Comparison of ENCODE assay signal across 10 mouse cellular contexts in the genomic region with DNA sequence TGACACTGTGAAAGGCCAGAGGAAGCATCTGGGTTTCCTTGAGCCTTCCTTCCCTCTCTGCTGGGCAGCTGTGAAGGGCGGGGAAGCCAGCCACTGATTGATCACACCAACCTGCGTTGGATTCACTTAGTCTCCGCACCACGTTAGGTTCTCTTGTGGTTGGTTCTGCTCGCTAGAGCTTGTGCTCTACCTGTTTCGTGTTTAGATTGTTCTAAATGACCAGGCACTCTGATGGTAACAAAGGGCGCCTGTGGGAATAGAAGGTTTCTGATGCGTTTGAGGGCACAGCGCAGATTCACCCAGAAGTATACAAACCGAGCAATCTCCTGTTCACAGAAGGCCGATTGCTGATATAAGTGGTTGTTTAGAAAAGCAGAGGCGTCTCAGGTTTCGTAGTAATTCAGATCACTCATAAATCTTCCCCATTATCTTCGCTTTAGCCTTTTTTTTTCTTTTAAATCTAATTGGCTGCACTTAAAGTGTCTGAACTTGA.
A peak's percentile ranks its signal among the peaks of the same experiment; 100 is the strongest.
DNase-seq lines count a peak whose midpoint lies in the region; ATAC-seq and TF ChIP-seq lines count a peak whose summit lies in the region.
"Had no signal": no experiment of that assay in that cellular context is flagged by ENCODE, and none has a peak within 500 bp of the region (broad histone marks: within the 10 kb centered on the region; RNA-seq: fewer than 3 reads in every experiment).

No protein-coding gene starts in this region.

- no peak overlapping the region for H3K9ac ChIP-seq in forebrain, embryonic 13.5 days
- no peak overlapping the region for H3K9ac ChIP-seq in forebrain, embryonic 11.5 days (ENCODE audit: low read length)
- no peak overlapping the region for H3K9ac ChIP-seq in stomach, embryonic 16.5 days (ENCODE audit: low read length)
- no peak overlapping the region for H3K9ac ChIP-seq in stomach, postnatal 0 days (ENCODE audit: low read length)

- no peak for ATAC-seq in forebrain, embryonic 13.5 days
- ATAC-seq in forebrain, embryonic 11.5 days (replicated peaks; ENCODE audit: low FRiP score): no peak
- no peak for ATAC-seq in stomach, embryonic 16.5 days (ENCODE audit: insufficient read depth, low FRiP score)
- no peak for ATAC-seq in stomach, postnatal 0 days (ENCODE audit: low FRiP score, low TSS enrichment)

- 59% methylated on average over 14 of the region's 14 CpGs for WGBS in forebrain, embryonic 13.5 days
- 74% methylated on average over 14 of the region's 14 CpGs for WGBS in forebrain, embryonic 11.5 days
- 25% methylated on average over 14 of the region's 14 CpGs for WGBS in stomach, embryonic 16.5 days
- 33% methylated on average over 14 of the region's 14 CpGs for WGBS in stomach, postnatal 0 days
- 25% methylated on average over 14 of the region's 14 CpGs for WGBS in macrophage (ENCODE audit: missing documents)
- 88% methylated on average over 14 of the region's 14 CpGs for WGBS in cerebellum, adult 2 months

- no peak for TF ChIP-seq POLR2A in cerebellum, adult 2 months (IDR thresholded peaks at IDR 0.05; ENCODE audit: borderline replicate concordance, insufficient read depth, low read length)

- no peak for TF ChIP-seq EP300 in stomach, postnatal 0 days (optimal IDR thresholded peaks at IDR 0.05)

- no peaks in the 10 kb centered on the region for H3K4me1 ChIP-seq in forebrain, embryonic 13.5 days
- no peaks in the 10 kb centered on the region for H3K4me1 ChIP-seq in forebrain, embryonic 11.5 days (replicated peaks; ENCODE audit: control insufficient read depth, insufficient read depth, low read length)
- peaks cover 7% of the 10 kb centered on the region; the same call in 1 of the 2 replicates for H3K4me1 ChIP-seq in stomach, embryonic 16.5 days (ENCODE audit: control insufficient read depth, insufficient read depth, low read length)
- 0 out of 2 replicates have a peak, but pooled peaks cover 4% of the 10 kb centered on the region for H3K4me1 ChIP-seq in stomach, postnatal 0 days (replicated peaks; ENCODE audit: control insufficient read depth, insufficient read depth)
- no peaks in the 10 kb centered on the region for H3K4me1 ChIP-seq in cerebellum, adult 2 months (ENCODE audit: control insufficient read depth, insufficient read depth, low read length)

- H3K36me3 ChIP-seq in forebrain, embryonic 13.5 days (ENCODE audit: poor library complexity, severe bottlenecking): no peaks in the 10 kb centered on the region
- no peaks in the 10 kb centered on the region for H3K36me3 ChIP-seq in forebrain, embryonic 11.5 days (ENCODE audit: control insufficient read depth, insufficient read depth, low read length)
- H3K36me3 ChIP-seq in stomach, embryonic 16.5 days (ENCODE audit: control insufficient read depth, insufficient read depth, low read length): no peaks in the 10 kb centered on the region
- H3K36me3 ChIP-seq in stomach, postnatal 0 days (ENCODE audit: control insufficient read depth, insufficient read depth, low read length): no peaks in the 10 kb centered on the region
- H3K36me3 ChIP-seq in macrophage (ENCODE audit: inconsistent target): no peaks in the 10 kb centered on the region

- H3K27me3 ChIP-seq in forebrain, embryonic 13.5 days: no peaks in the 10 kb centered on the region
- H3K27me3 ChIP-seq in forebrain, embryonic 11.5 days (ENCODE audit: control insufficient read depth, insufficient read depth, low read length): no peaks in the 10 kb centered on the region
- no peaks in the 10 kb centered on the region for H3K27me3 ChIP-seq in stomach, embryonic 16.5 days (ENCODE audit: control insufficient read depth, insufficient read depth, low read length)
- no peaks in the 10 kb centered on the region for H3K27me3 ChIP-seq in stomach, postnatal 0 days (ENCODE audit: control insufficient read depth, insufficient read depth, low read length)
- H3K27me3 ChIP-seq in cerebellum, adult 2 months (ENCODE audit: control insufficient read depth, insufficient read depth, low read length): no peaks in the 10 kb centered on the region

- H3K79me2 ChIP-seq in macrophage (ENCODE audit: inconsistent target): no peaks in the 10 kb centered on the region

- DNase-seq in forebrain, embryonic 11.5 days (ENCODE audit: low spot score): no peak
- DNase-seq in stomach, postnatal 0 days (ENCODE audit: low spot score): no peak
- DNase-seq in right cerebral cortex, postnatal 36 days (ENCODE audit: low spot score in 2 of 2): no peak
- DNase-seq in cerebellum, adult 2 months: no peak
- DNase-seq in right cerebral cortex, adult 2 months (ENCODE audit: low spot score in 2 of 2): no peak
- DNase-seq: kidney, postnatal 36 days had no signal

- no peak overlapping the region for H3K4me2 ChIP-seq in forebrain, embryonic 13.5 days
- H3K4me2 ChIP-seq in forebrain, embryonic 11.5 days (ENCODE audit: low read depth, low read length, severe bottlenecking): no peak overlapping the region
- H3K4me2 ChIP-seq in stomach, embryonic 16.5 days (ENCODE audit: low read depth, low read length): 0 out of 2 replicates have a peak overlapping the region, but pooled peaks have one; percentile 9
- H3K4me2 ChIP-seq in stomach, postnatal 0 days (replicated peaks; ENCODE audit: low read depth): no peak overlapping the region
- H3K4me2 ChIP-seq: heart, embryonic 11.5 days had no signal

- no peaks in the 10 kb centered on the region for H3K9me3 ChIP-seq in forebrain, embryonic 13.5 days (replicated peaks)
- no peaks in the 10 kb centered on the region for H3K9me3 ChIP-seq in forebrain, embryonic 11.5 days (ENCODE audit: control insufficient read depth, low read length)
- H3K9me3 ChIP-seq in stomach, embryonic 16.5 days (replicated peaks; ENCODE audit: control insufficient read depth, low read length): no peaks in the 10 kb centered on the region
- H3K9me3 ChIP-seq in stomach, postnatal 0 days (ENCODE audit: control insufficient read depth, low read length): no peaks in the 10 kb centered on the region

- H3K4me3 ChIP-seq in forebrain, embryonic 13.5 days: no peak overlapping the region
- no peak overlapping the region for H3K4me3 ChIP-seq in forebrain, embryonic 11.5 days (ENCODE audit: low read depth, low read length)
- no peak overlapping the region for H3K4me3 ChIP-seq in stomach, embryonic 16.5 days (replicated peaks; ENCODE audit: low read length)
- H3K4me3 ChIP-seq in stomach, postnatal 0 days (ENCODE audit: low read depth, low read length): no peak overlapping the region
- H3K4me3 ChIP-seq in macrophage (ENCODE audit: inconsistent target): no peak overlapping the region
- H3K4me3 ChIP-seq in cerebellum, adult 2 months (replicated peaks; ENCODE audit: insufficient read depth, low read depth, low read length): no peak overlapping the region

- peak overlapping the region; percentile 31; the same call in 1 of the 2 replicates for H3K27ac ChIP-seq in forebrain, embryonic 13.5 days
- H3K27ac ChIP-seq in forebrain, embryonic 11.5 days (ENCODE audit: low read depth, low read length): no peak overlapping the region
- H3K27ac ChIP-seq in stomach, embryonic 16.5 days (ENCODE audit: low read length): no peak overlapping the region
- H3K27ac ChIP-seq in stomach, postnatal 0 days (replicated peaks): no peak overlapping the region
- 0 out of 2 replicates have a peak overlapping the region, but pooled peaks have one; percentile 24 for H3K27ac ChIP-seq in macrophage
- H3K27ac ChIP-seq in cerebellum, adult 2 months (ENCODE audit: insufficient read depth, low read length): no peak overlapping the region

- TF ChIP-seq CTCF in stomach, postnatal 0 days (IDR thresholded peaks at IDR 0.05; ENCODE audit: low read depth): no peak
- no peak for TF ChIP-seq CTCF in cerebellum, adult 2 months (IDR thresholded peaks at IDR 0.05; ENCODE audit: borderline replicate concordance, insufficient read depth, low read depth, low read length)

Comparison
In these comparisons a context has a peak if more than half of its experiments do, and no peak if none do; other contexts are left out.
1. H3K27ac ChIP-seq: peak in forebrain, embryonic 13.5 days (single experiment) and macrophage (single experiment); none in forebrain, embryonic 11.5 days (single experiment), stomach, embryonic 16.5 days (single experiment), stomach, postnatal 0 days (single experiment) and cerebellum, adult 2 months (single experiment).